Mouse (Mus musculus) layer of hippocampus, postnatal 14 days (tissue): ENCODE measurements at regions not wholly inside any gene's neighbourhood (a gene's known extent, or its start where the extent isn't known, plus 50 kb on each side); places are given as distances from the start of the nearest gene placed in this dataset.
A peak's percentile ranks its signal among the peaks of the same experiment; 100 is the strongest.

Experiments
- DNase-seq, 2 experiments: peaks; one replicate each; pipeline ENCODE4 v3.0.0; 2021 to 2022; ENCODE audit warnings: low spot score in 2 of 2, mixed read lengths in 1 of 2

- DNase-seq = no peak
Measured at GRCm38 (mm10) chr14:105427474-105427901, 169.1 kb downstream of the Ndfip2 start.

- peak; percentile 16 to 28 for DNase-seq
Measured at GRCm38 (mm10) chr14:105426597-105427334, 168.4 kb downstream of the Ndfip2 start.

- DNase-seq = no peak
Measured at GRCm38 (mm10) chr14:105417967-105418366, 159.6 kb downstream of the Ndfip2 start.

- DNase-seq = peak in 1 of 2 experiments; percentile 48
Measured at GRCm38 (mm10) chr14:105417458-105417960, 159.1 kb downstream of the Ndfip2 start.

- DNase-seq = no peak
Measured at GRCm38 (mm10) chr14:105416964-105417363, 158.6 kb downstream of the Ndfip2 start.

- no peak for DNase-seq
Measured at GRCm38 (mm10) chr14:105404662-105405061, 146.3 kb downstream of the Ndfip2 start.

- no peak for DNase-seq
Measured at GRCm38 (mm10) chr14:105404241-105404640, 145.9 kb downstream of the Ndfip2 start.

- DNase-seq = no peak
Measured at GRCm38 (mm10) chr14:105403256-105403655, 144.9 kb downstream of the Ndfip2 start.

- DNase-seq = no peak
Measured at GRCm38 (mm10) chr14:105402556-105402955, 144.2 kb downstream of the Ndfip2 start.

- peak; percentile 74 to 88 for DNase-seq
Measured at GRCm38 (mm10) chr14:105397467-105397866, 139.1 kb downstream of the Ndfip2 start.

GRCm38 (mm10) chr14:105392079-105392813, 133.9 kb downstream of the Ndfip2 start:
- no peak for DNase-seq

GRCm38 (mm10) chr14:105391430-105391829, 133.1 kb downstream of the Ndfip2 start:
- DNase-seq = no peak

- DNase-seq = no peak
Measured at GRCm38 (mm10) chr14:105385119-105385518, 126.7 kb downstream of the Ndfip2 start.

- DNase-seq = no peak
Measured at GRCm38 (mm10) chr14:105383382-105383781, 125.0 kb downstream of the Ndfip2 start.

GRCm38 (mm10) chr14:105380101-105380500, 121.7 kb downstream of the Ndfip2 start:
- no peak for DNase-seq

- no peak for DNase-seq
Measured at GRCm38 (mm10) chr14:105377770-105378169, 119.4 kb downstream of the Ndfip2 start.

GRCm38 (mm10) chr14:105377035-105377621, 118.8 kb downstream of the Ndfip2 start:
- DNase-seq = no peak

GRCm38 (mm10) chr14:105369637-105370435, 111.5 kb downstream of the Ndfip2 start:
- DNase-seq = no peak

GRCm38 (mm10) chr14:105360530-105360929, 102.2 kb downstream of the Ndfip2 start:
- DNase-seq = no peak

- DNase-seq = no peak
Measured at GRCm38 (mm10) chr14:105359829-105360228, 101.5 kb downstream of the Ndfip2 start.
